Mouse (Mus musculus) heart, embryonic 15.5 days (tissue): ENCODE measurements around the gene Mcrip1. TPM values are rescaled to one million over a fixed set of nuclear protein-coding genes. Genes with fewer than 3 reads are reported as not detected.
"Not testable (repeated sequence)": the region's sequence is repeated elsewhere in the genome, so short reads cannot be mapped to it uniquely, and the experiment has no call there.

ENCODE experiments used
- ATAC-seq: fragments of 200-750 bp; cut with Nextera tagmentation; replicated peaks from 2 replicates; pipeline ENCODE4 v1.8.0; 2017; ENCODE audit warnings: low read depth, moderate TSS enrichment; ENCODE audit not compliant: insufficient number of reproducible peaks, insufficient read depth, low FRiP score
- H3K27ac ChIP-seq: fragments of 300-500 bp; sonication (generic); 2 replicates; pipeline ENCODE4 v1.5.1; 2015; ENCODE audit warnings: mild to moderate bottlenecking, inconsistent platforms
- H3K27me3 ChIP-seq: fragments of 300-500 bp; sonication (generic); 2 replicates; pipeline ENCODE4 v1.6.1; 2015; ENCODE audit warnings: inconsistent platforms
- H3K36me3 ChIP-seq: fragments of 300-500 bp; sonication (generic); 2 replicates; pipeline ENCODE4 v1.6.1; 2015; ENCODE audit warnings: mild to moderate bottlenecking, inconsistent platforms
- H3K4me1 ChIP-seq: fragments of 300-500 bp; sonication (generic); replicated peaks from 2 replicates; pipeline ENCODE4 v1.6.1; 2015; ENCODE audit warnings: inconsistent platforms
- H3K4me2 ChIP-seq: fragments of 300-500 bp; sonication (generic); 2 replicates; pipeline ENCODE4 v1.6.1; 2015; ENCODE audit warnings: inconsistent platforms, mild to moderate bottlenecking, moderate library complexity
- H3K4me3 ChIP-seq: fragments of 300-500 bp; sonication (generic); 2 replicates; pipeline ENCODE4 v1.5.1; 2015; ENCODE audit warnings: mild to moderate bottlenecking, inconsistent platforms
- H3K9ac ChIP-seq: fragments of 300-500 bp; sonication (generic); 2 replicates; pipeline ENCODE4 v1.6.1; 2015; ENCODE audit warnings: mild to moderate bottlenecking, inconsistent platforms
- H3K9me3 ChIP-seq: fragments of 300-500 bp; sonication (generic); replicated peaks from 2 replicates; pipeline ENCODE4 v1.6.1; 2016; ENCODE audit warnings: inconsistent platforms
- WGBS: fragments of 180-500 bp; shearing (Covaris S2); methylation state at CpG from one replicate; pipeline ENCODE4 v1.1.7; 2015; ENCODE audit warnings: mixed read lengths; 5-methylcytosine and 5-hydroxymethylcytosine counted together
- polyA plus RNA-seq: library from polyadenylated mRNA; unstranded; fragments of >200 nt; fragmentation: Nextera tagmentation; extraction: Ambion mirVana; gene quantifications from 2 replicates; pipeline ENCODE4 v1.2.1, GENCODE M21; 2015

The Mcrip1 gene
- 119 and 143 TPM in 2 replicates for polyA plus RNA-seq

- under 1% methylated on average over 67 of the region's 87 CpGs for WGBS
- Histone ChIP-seq H3K27ac (peak within 1 kb of the TSS; percentile 94), H3K4me2 (peak within 1 kb of the TSS; percentile 87), H3K4me1 (peaks cover 29% of the 10 kb centered on the region), H3K36me3 (peaks cover 8% of the 10 kb centered on the region; the same call in 1 of the 2 replicates), H3K27me3 (no peaks in the 10 kb centered on the region), H3K9me3 (no peaks in the 10 kb centered on the region), H3K4me3 (peak within 1 kb of the TSS; percentile 96), H3K9ac (peak within 1 kb of the TSS; percentile 97)
- peak; percentile 89 for ATAC-seq
Measured at GRCm38 (mm10) chr11:120549168-120549945, at the start of gene Mcrip1. Mcrip1 (minus strand) TSS chr11:120549727.

GRCm38 (mm10) chr11:120598990-120599549 lies 49.5 kb upstream of the Mcrip1 start:
- Histone ChIP-seq H3K4me3 (peak overlapping the region; percentile 98), H3K27me3 (no peaks in the 10 kb centered on the region), H3K27ac (peak overlapping the region; percentile 93), H3K9me3 (no peaks in the 10 kb centered on the region), H3K9ac (peak overlapping the region; percentile 71), H3K4me1 (peaks cover 31% of the 10 kb centered on the region), H3K4me2 (peak overlapping the region; percentile 92), H3K36me3 (peaks cover 57% of the 10 kb centered on the region)
- no peak for ATAC-seq
- 43% methylated on average over 17 of the region's 17 CpGs for WGBS

- peak within 1 kb of the TSS; percentile 98 for H3K4me3 ChIP-seq
- peaks cover 58% of the 10 kb centered on the region for H3K36me3 ChIP-seq
- H3K9ac ChIP-seq: peak within 1 kb of the TSS; percentile 99
- ATAC-seq: peak; percentile 96
- WGBS: under 1% methylated on average over 88 of the region's 88 CpGs
- no peaks in the 10 kb centered on the region for H3K27me3 ChIP-seq
- no peaks in the 10 kb centered on the region for H3K9me3 ChIP-seq
- H3K4me1 ChIP-seq: peaks cover 31% of the 10 kb centered on the region
- H3K27ac ChIP-seq: peak within 1 kb of the TSS; percentile 93
- peak within 1 kb of the TSS; percentile 92 for H3K4me2 ChIP-seq
Measured at GRCm38 (mm10) chr11:120598283-120598989, 48.9 kb upstream of the Mcrip1 start, which contains the start of the genes Alyref and Anapc11. Alyref (minus strand) TSS chr11:120598365. Anapc11 (plus strand) TSS chr11:120598421.

- H3K36me3 ChIP-seq: peaks cover 58% of the 10 kb centered on the region
- peak overlapping the region; percentile 93 for H3K27ac ChIP-seq
- H3K9me3 ChIP-seq: no peaks in the 10 kb centered on the region
- H3K4me2 ChIP-seq: peak overlapping the region; percentile 92
- peak; percentile 50 for ATAC-seq
- H3K9ac ChIP-seq: peak overlapping the region; percentile 99
- peaks cover 31% of the 10 kb centered on the region for H3K4me1 ChIP-seq
- H3K4me3 ChIP-seq: peak overlapping the region; percentile 98
- WGBS: 3% methylated on average over 91 of the region's 99 CpGs
- no peaks in the 10 kb centered on the region for H3K27me3 ChIP-seq
Measured at GRCm38 (mm10) chr11:120597240-120598235, 48.0 kb upstream of the Mcrip1 start.

- H3K4me2 ChIP-seq: no peak overlapping the region
- H3K27me3 ChIP-seq: no peaks in the 10 kb centered on the region
- H3K9ac ChIP-seq: no peak overlapping the region
- H3K27ac ChIP-seq: no peak overlapping the region
- 79% methylated on average over 6 of the region's 6 CpGs for WGBS
- peaks cover 82% of the 10 kb centered on the region for H3K36me3 ChIP-seq
- no peak overlapping the region for H3K4me3 ChIP-seq
- no peak for ATAC-seq
- H3K9me3 ChIP-seq: no peaks in the 10 kb centered on the region
- no peaks in the 10 kb centered on the region for H3K4me1 ChIP-seq
Measured at GRCm38 (mm10) chr11:120588531-120588930, 39.0 kb upstream of the Mcrip1 start.

- Histone ChIP-seq H3K4me2 (no peak overlapping the region), H3K9ac (no peak overlapping the region), H3K27me3 (no peaks in the 10 kb centered on the region), H3K4me3 (no peak overlapping the region), H3K4me1 (peaks cover 23% of the 10 kb centered on the region), H3K9me3 (no peaks in the 10 kb centered on the region), H3K36me3 (peaks cover 48% of the 10 kb centered on the region), H3K27ac (no peak overlapping the region)
- 96% methylated on average over 1 of the region's 1 CpGs for WGBS
- ATAC-seq: no peak
Measured at GRCm38 (mm10) chr11:120583937-120584336, 34.4 kb upstream of the Mcrip1 start.

- H3K4me3 ChIP-seq, H3K27ac ChIP-seq, H3K27me3 ChIP-seq, H3K4me2 ChIP-seq, H3K9me3 ChIP-seq, ATAC-seq, H3K9ac ChIP-seq: not testable (repeated sequence)
- peaks cover 26% of the 10 kb centered on the region for H3K4me1 ChIP-seq
- WGBS: 90% methylated on average over 2 of the region's 2 CpGs
- peaks cover 50% of the 10 kb centered on the region for H3K36me3 ChIP-seq
Measured at GRCm38 (mm10) chr11:120582982-120583293, 33.4 kb upstream of the Mcrip1 start.

- H3K36me3 ChIP-seq: peaks cover 50% of the 10 kb centered on the region
- peak overlapping the region; percentile 71 for H3K4me3 ChIP-seq
- 73% methylated on average over 8 of the region's 8 CpGs for WGBS
- H3K4me2 ChIP-seq: peak overlapping the region; percentile 93
- H3K27me3 ChIP-seq: no peaks in the 10 kb centered on the region
- no peak for ATAC-seq
- H3K27ac ChIP-seq: peak overlapping the region; percentile 91
- peaks cover 26% of the 10 kb centered on the region for H3K4me1 ChIP-seq
- peak overlapping the region; percentile 89 for H3K9ac ChIP-seq
- H3K9me3 ChIP-seq: no peaks in the 10 kb centered on the region
Measured at GRCm38 (mm10) chr11:120582268-120582981, 32.9 kb upstream of the Mcrip1 start.

- Histone ChIP-seq H3K4me1 (peaks cover 26% of the 10 kb centered on the region), H3K27me3 (no peaks in the 10 kb centered on the region), H3K36me3 (peaks cover 48% of the 10 kb centered on the region), H3K9ac (peak within 1 kb of the TSS; percentile 89), H3K4me2 (peak within 1 kb of the TSS; percentile 93), H3K27ac (peak within 1 kb of the TSS; percentile 91), H3K9me3 (no peaks in the 10 kb centered on the region), H3K4me3 (peak within 1 kb of the TSS; percentile 71)
- WGBS: 4% methylated on average over 69 of the region's 75 CpGs
- peak; percentile 62 for ATAC-seq
Measured at GRCm38 (mm10) chr11:120581490-120582267, 32.2 kb upstream of the Mcrip1 start, which contains the start of gene Arhgdia. Arhgdia (minus strand) TSS chr11:120581624.
